Mouse (Mus musculus): ENCODE measurements around the gene Rps9. TPM values are rescaled to one million over a fixed set of nuclear protein-coding genes. Genes with fewer than 3 reads are reported as not detected.
"Not testable (repeated sequence)": the region's sequence is repeated elsewhere in the genome, so short reads cannot be mapped to it uniquely, and the experiment has no call there.

The Rps9 gene
- polyA plus RNA-seq, 1 experiment from 2014 or later = 1,151 TPM

DNA sequence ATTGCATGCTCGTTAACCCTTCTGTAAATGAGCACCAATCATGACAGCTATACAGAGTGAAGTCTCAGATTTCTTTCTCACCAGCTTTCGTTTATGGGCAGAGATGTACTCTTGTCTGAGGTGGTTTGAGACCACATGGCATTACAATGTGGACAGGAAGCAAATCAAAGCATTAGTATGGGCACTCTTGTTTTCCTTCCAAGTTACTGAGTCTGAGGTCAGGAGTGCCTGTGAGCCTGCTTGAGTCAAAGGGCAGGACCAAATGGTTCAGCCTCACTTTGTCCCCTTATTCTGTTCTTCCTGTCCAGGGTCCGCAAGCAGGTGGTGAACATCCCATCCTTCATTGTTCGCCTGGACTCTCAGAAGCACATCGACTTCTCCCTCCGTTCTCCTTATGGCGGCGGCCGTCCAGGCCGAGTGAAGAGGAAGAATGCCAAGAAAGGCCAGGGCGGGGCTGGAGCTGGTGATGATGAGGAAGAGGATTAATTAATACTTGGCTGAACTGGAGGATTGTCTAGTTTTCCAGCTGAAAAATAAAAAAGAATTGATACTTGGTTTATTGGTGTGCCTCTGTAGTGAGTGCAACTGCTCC, 2.6 kb downstream of the Rps9 start:
- Histone ChIP-seq H3K27ac (no peak overlapping the region; the same call in 1 of the 2 replicates), H3K9me3 (no peaks in the 10 kb centered on the region), H3K4me1 (replicated peaks) (peaks cover 27% of the 10 kb centered on the region), H3K27me3 (ENCODE audit: insufficient read depth, poor library complexity, severe bottlenecking) (no peaks in the 10 kb centered on the region), H3K36me3 (peaks cover 45% of the 10 kb centered on the region), H3K4me3 (peak overlapping the region; percentile 89)
- DNase-seq (ENCODE audit: low spot score) = no peak
- WGBS = 68% methylated on average over 11 of the region's 11 CpGs

DNA sequence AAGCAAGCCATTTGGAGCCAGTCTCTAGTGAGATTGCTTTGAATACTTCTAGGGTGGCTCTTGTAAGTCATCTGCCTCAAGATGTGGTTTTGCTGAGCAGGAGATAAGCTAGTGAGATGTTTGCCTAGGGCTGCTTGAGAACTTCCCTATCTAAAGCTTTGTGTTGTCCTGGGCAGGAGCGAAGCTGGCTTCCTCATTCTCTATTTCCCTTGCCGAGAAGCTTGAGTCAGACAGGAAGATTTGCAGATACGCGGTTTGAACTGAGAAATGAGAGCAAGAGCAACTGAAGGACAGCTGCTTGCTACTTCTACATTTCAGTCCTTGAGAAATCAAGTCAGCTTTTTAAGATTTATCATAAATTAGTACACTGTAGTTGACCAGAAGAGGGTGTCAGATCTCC, 3.2 kb downstream of the Rps9 start:
- no peak overlapping the region for H3K27ac ChIP-seq
- H3K27me3 ChIP-seq (ENCODE audit: insufficient read depth, poor library complexity, severe bottlenecking) = no peaks in the 10 kb centered on the region
- H3K36me3 ChIP-seq = peaks cover 41% of the 10 kb centered on the region
- peaks cover 27% of the 10 kb centered on the region for H3K4me1 ChIP-seq (replicated peaks)
- 0 out of 2 replicates have a peak overlapping the region, but pooled peaks have one; percentile 18 for H3K4me3 ChIP-seq
- no peak for DNase-seq (ENCODE audit: low spot score)
- no peaks in the 10 kb centered on the region for H3K9me3 ChIP-seq
- 66% methylated on average over 4 of the region's 4 CpGs for WGBS

DNA sequence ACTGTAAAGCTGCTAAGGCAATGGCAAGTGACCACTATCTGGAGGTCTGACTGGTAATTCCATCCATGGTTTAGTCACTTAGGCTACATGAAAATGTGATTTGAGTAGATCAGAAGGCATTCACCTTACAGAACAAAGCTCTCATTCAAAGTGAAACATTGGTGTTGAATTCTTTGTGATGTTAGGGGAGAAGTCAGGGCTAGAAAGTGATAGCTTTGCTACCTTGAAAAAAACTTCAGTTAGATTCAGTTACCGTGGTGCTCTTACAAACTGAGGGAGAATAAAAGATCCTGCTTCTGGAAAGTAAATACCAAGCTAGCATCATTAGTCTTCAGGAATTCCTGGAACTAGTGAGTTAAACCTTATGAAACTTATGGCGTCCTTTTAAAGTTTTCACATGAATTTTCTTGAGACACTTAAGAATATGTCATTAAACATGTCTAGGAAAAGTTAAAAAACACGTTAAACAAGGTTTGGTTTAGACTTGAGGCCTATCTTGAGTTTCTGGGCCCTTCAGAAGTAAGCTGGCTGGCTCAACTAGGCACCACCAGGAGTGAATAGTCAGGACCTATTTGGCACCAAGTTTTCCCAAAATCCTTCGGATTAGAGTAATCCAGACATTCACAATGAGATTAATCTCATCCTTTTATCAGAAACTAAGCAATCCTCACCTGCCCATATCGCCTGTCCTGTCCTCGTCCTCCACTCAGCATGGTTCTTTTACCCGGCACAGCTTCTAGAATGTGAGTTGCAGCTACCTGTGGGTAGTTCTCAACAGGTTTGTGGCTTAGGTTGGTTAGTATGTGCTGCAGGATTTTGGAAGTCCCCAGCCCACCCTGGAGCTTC, 4.0 kb downstream of the Rps9 start:
- H3K4me3 ChIP-seq = no peak overlapping the region
- H3K27me3 ChIP-seq (ENCODE audit: insufficient read depth, poor library complexity, severe bottlenecking) = no peaks in the 10 kb centered on the region
- H3K27ac ChIP-seq = no peak overlapping the region
- peaks cover 27% of the 10 kb centered on the region for H3K4me1 ChIP-seq (replicated peaks)
- 23% methylated on average over 7 of the region's 7 CpGs for WGBS
- DNase-seq (ENCODE audit: low spot score) = peak; percentile 33
- peaks cover 41% of the 10 kb centered on the region for H3K36me3 ChIP-seq
- H3K9me3 ChIP-seq = no peaks in the 10 kb centered on the region

DNA sequence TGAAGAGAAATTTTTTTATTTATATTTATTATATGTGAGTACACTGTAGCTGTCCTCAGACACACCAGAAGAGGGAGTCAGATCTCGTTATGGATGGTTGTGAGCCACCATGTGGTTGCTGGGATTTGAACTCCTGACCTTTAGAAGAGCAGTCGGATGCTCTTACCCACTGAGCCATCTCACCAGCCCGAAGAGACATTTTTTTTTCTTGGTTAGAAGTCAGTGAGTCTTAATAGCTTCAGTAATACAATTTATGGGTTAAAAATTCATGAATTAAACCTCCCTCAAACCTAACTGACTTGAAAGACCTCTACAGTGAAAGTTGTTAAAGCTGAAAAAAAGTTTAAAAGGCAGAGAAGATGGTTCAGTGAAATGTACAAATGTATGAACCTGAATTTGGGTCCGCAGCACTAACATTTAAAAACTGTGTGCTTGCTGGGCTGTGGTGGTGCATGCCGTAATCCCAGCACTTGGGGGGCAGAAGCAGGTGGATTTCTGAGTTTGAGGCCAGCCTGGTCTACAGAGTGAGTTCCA, 4.7 kb downstream of the Rps9 start:
- peaks cover 41% of the 10 kb centered on the region for H3K36me3 ChIP-seq
- H3K27me3 ChIP-seq (ENCODE audit: insufficient read depth, poor library complexity, severe bottlenecking); DNase-seq (ENCODE audit: low spot score); H3K9me3 ChIP-seq; H3K4me3 ChIP-seq; H3K27ac ChIP-seq: not testable (repeated sequence)
- H3K4me1 ChIP-seq (replicated peaks) = peaks cover 20% of the 10 kb centered on the region
- WGBS = 43% methylated on average over 5 of the region's 5 CpGs

DNA sequence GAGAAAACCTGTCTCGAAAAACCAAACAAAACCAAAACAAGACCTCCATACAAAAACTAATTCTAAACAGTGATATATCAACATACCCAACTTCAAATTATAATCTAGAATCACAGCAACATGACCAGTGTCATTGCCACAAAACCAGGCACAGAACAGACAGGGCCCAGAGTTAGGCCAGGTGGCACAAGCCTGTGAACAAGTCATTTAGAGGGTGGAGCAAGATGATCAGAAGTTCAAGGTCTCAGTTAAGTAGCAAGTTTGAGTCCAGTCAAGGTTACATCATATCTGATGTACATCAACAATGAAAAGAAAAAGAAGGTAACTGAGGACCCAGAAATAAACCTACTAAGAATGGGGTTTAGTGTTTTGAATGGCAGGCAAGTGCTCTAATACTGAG, 5.2 kb downstream of the Rps9 start:
- Histone ChIP-seq H3K4me1 (replicated peaks) (peaks cover 19% of the 10 kb centered on the region), H3K27ac (no peak overlapping the region), H3K36me3 (peaks cover 41% of the 10 kb centered on the region), H3K27me3 (ENCODE audit: insufficient read depth, poor library complexity, severe bottlenecking) (no peaks in the 10 kb centered on the region), H3K4me3 (no peak overlapping the region), H3K9me3 (no peaks in the 10 kb centered on the region)
- DNase-seq (ENCODE audit: low spot score) = no peak
- 83% methylated on average over 1 of the region's 1 CpGs for WGBS

DNA sequence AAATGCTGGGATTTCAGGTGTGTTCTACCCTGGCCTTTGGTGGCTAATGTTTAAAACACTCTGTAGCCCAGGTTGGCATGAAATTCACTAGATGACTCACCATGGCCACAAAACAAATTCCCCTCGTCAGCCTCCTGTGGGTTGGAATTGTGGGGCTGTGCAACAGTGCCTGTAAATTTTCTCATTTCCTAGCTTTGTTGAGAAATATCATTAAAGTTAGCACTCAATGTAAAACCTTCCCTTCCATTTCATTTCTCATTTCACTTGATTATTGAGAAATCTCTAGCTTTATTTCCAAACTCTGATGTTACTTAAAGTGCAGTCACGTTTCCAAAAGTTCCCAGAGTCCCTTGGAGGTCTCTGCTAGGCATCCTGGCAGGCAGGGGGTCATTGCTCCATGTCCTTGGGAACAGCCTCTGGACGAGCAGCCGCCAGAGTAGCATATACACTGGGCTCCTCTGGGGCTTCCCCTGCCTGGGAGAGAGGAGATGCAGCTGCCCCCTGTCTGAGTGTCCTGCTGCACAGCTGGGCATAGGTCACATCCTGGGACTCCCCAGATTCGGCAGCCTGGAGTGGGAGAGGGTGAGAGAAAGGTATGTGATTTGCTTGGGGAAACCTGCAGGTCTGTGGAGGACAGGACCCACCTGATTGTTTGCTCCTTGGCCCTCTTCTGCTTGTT, 8.6 kb downstream of the Rps9 start:
- WGBS = 53% methylated on average over 5 of the region's 5 CpGs
- DNase-seq (ENCODE audit: low spot score) = no peak
- Histone ChIP-seq H3K4me3 (no peak overlapping the region), H3K36me3 (peaks cover 10% of the 10 kb centered on the region), H3K4me1 (replicated peaks) (no peaks in the 10 kb centered on the region), H3K9me3 (no peaks in the 10 kb centered on the region), H3K27ac (no peak overlapping the region), H3K27me3 (ENCODE audit: insufficient read depth, poor library complexity, severe bottlenecking) (no peaks in the 10 kb centered on the region)

DNA sequence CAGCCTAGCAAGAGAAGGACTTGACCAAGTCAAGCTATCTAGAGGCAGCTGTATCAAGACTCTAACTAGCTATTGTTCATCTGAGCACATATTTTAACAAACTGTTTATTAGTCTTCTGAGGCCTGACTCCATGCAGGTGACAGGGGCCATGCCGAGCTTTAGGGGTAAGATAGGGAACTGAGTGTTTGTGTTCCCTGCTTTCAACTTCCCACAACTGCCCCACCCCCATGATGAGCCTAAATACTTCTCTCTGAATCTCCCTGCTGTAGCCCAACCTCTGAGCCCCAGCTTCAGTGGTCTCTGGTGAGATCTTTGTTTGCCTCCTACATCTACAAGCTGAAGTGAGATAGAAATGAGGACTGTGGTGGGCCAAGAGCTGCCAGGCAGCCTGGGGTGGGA, 11.5 kb downstream of the Rps9 start:
- no peaks in the 10 kb centered on the region for H3K4me1 ChIP-seq (replicated peaks)
- H3K4me3 ChIP-seq = no peak overlapping the region
- no peaks in the 10 kb centered on the region for H3K36me3 ChIP-seq
- H3K27me3 ChIP-seq (ENCODE audit: insufficient read depth, poor library complexity, severe bottlenecking) = no peaks in the 10 kb centered on the region
- H3K9me3 ChIP-seq = no peaks in the 10 kb centered on the region
- DNase-seq (ENCODE audit: low spot score) = no peak
- WGBS = 70% methylated on average over 1 of the region's 1 CpGs
- H3K27ac ChIP-seq = no peak overlapping the region

DNA sequence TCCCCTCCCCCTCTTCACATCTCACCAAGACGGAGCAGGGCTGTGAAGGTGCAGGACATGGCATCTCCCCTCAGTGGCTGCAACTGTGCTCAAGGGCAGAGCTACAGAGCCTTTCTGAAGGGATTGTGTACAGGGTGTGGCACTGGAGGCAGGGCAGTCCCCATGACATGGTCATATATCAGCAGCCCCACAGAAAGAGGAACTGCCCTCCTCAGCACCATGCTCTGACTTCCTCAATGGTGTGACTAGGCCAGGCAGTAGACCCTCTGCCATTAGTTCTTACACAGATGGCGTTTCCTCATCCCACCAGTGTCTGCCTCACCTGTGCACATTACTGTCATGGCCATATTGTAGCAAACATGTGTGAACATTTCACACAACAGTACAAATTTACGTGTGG, 16.5 kb downstream of the Rps9 start, which contains the start of gene Pirb:
Pirb (minus strand) TSS at position 124 of the 400 bp plus-strand sequence.
- not testable (repeated sequence) for H3K4me1 ChIP-seq (replicated peaks); H3K9me3 ChIP-seq; DNase-seq (ENCODE audit: low spot score); H3K4me3 ChIP-seq; H3K36me3 ChIP-seq; H3K27ac ChIP-seq; H3K27me3 ChIP-seq (ENCODE audit: insufficient read depth, poor library complexity, severe bottlenecking)
- WGBS = 64% methylated on average over 1 of the region's 3 CpGs

DNA sequence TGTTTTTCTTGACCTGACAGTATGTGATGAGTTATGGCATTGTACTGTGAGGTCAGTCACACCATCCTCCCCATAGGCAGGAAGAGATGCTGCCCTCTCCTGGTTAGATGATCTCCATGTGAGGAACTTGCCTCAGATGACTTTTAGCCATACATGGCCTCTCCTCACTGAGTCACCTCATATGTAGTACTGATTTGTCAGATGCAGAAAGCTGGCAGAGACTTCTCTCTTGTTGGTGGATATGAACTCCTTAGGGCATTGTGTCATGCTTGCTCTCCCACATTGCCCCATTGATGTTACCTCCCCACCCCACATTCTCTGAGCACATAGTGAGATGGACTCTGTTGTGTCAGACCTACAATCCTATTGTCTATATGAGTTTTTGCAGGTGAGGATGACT, 21.7 kb downstream of the Rps9 start:
- H3K36me3 ChIP-seq; H3K4me3 ChIP-seq; H3K4me1 ChIP-seq (replicated peaks); DNase-seq (ENCODE audit: low spot score); H3K27ac ChIP-seq; H3K9me3 ChIP-seq; H3K27me3 ChIP-seq (ENCODE audit: insufficient read depth, poor library complexity, severe bottlenecking): not testable (repeated sequence)

DNA sequence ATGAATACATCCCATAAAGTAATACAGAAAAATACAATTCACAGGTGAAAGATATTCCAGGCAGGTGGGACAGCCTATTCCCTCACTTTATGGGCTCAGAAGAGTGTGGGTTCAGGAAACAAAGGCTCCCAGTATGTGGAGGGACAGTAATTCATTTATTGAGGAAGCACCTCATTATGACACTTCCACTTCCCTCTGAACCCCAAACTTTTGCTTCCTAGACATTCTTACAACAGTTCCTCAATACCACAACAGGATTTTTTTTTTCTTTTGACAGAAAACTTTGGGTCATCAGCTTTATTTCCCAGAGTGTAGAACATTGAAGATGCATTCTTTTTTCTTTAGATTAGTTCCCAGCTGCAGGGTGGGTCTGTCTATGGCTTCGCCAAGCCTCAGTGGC, 28.9 kb downstream of the Rps9 start:
- H3K27me3 ChIP-seq (ENCODE audit: insufficient read depth, poor library complexity, severe bottlenecking); H3K4me3 ChIP-seq; H3K36me3 ChIP-seq; H3K9me3 ChIP-seq; DNase-seq (ENCODE audit: low spot score); H3K4me1 ChIP-seq (replicated peaks); H3K27ac ChIP-seq: not testable (repeated sequence)
- no CpG with 5 or more reads among the region's 1 CpGs for WGBS
